Mouse (Mus musculus) erythroblast, embryonic 14.5 days (primary cell): ENCODE results near the gene Fgf8.

ENCODE experiments used
- GATA1 ChIP-seq: IDR thresholded peaks from 2 replicates; pipeline ENCODE4 v1.6.1; 2012; ENCODE audit warnings: low read length, inconsistent platforms, mixed read lengths
- TAL1 ChIP-seq: IDR thresholded peaks from 3 replicates; pipeline ENCODE4 v1.6.1; 2012; ENCODE audit warnings: low read length, inconsistent platforms, mixed read lengths

DNA sequence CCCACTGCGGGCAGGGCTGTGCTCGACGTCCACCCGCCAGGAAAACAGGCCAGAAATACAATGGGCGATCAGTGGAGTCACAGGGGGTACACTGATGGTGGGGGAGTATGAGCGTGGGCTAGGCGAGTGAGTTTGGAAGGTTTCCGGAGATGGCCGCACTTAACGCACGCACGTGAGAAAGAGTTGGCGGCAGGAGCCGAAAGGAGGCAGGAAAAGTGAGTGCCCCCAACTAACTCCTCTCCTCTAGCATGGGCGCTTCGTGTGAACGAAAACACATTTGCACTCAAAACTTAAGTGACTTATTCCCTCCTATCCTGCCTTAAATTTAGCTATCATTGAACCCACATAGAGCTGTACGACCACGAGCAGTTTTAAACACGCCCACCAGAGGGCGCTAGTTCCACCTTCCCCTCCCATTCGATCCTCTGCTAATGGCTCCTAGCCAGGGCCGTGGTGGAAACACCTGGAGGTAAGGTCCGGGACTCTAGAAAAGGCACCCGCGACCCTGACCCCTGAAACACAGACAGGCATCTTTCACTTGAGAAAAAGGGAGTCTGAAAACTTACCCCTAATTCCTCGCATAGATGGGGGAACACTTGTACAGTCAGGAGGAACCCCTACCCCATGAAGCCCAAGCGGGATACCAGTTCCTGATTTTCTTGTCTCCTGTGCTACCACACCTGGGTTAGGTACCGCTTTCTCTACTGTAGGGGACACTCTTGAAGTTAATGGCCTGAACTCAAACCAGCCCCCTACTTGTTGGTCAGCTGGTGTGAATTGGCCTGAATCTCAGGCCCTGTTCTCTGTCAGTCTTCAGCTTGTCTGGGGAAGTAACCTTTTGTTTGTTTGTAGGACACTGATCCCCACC is 3.7 kb upstream of the Fgf8 start:
- TF ChIP-seq GATA1 (no peak), TAL1 (no peak)
